Mouse (Mus musculus): ENCODE data around the gene Ppp1r10. TPM values are rescaled to one million over a fixed set of nuclear protein-coding genes. Genes with fewer than 3 reads are reported as not detected.

Gene Ppp1r10
- total and polyA plus RNA-seq, 3 experiments, result 14.5 to 70.3 (median 31.6) TPM

- Histone ChIP-seq H3K4me1 (ENCODE audit: control insufficient read depth in 1 of 2, insufficient read depth in 2 of 2) (peaks cover 3 to 20% of the 10 kb centered on the region in 2 experiments; a peak in 3 of 4 replicates), H3K36me3 (replicated peaks in 1 of 2; ENCODE audit: control insufficient read depth in 1 of 2, insufficient read depth in 1 of 2, low read length in 1 of 2) (peaks cover 26 to 49% of the 10 kb centered on the region in 2 experiments), H3K4me3 (replicated peaks in 1 of 3; ENCODE audit: low read depth in 2 of 3, low read length in 2 of 3, poor library complexity in 1 of 3) (peak within 1 kb of the TSS; percentile 77 to 96 (median 93)), H3K27me3 (replicated peaks) (no peaks in the 10 kb centered on the region), H3K79me2 (replicated peaks; ENCODE audit: control insufficient read depth, extremely low read depth, insufficient read depth, poor library complexity, severe bottlenecking) (peaks cover 25% of the 10 kb centered on the region), H3K4me2 (ENCODE audit: insufficient read depth, low read depth, poor library complexity, severe bottlenecking) (peak within 1 kb of the TSS; percentile 65), H3K9ac (ENCODE audit: insufficient read depth, low read depth) (peak within 1 kb of the TSS; percentile 83), H3K9me3 (replicated peaks; ENCODE audit: low read length) (no peaks in the 10 kb centered on the region), H3K27ac (ENCODE audit: insufficient read depth, low read depth) (peak within 1 kb of the TSS; percentile 96)
- in situ Hi-C loops (cut with MboI; ENCODE audit: low pct_ligation_motif_present, low pct_unique_long_range_greater_than_20kb, low sequenced_read_pairs) (no loop called here), dilution Hi-C loops (cut with MboI; ENCODE audit: extremely low pct_ligation_motif_present, extremely low pct_unique_long_range_greater_than_20kb, low sequenced_read_pairs) (no loop called here)
- TF ChIP-seq CHD1 (IDR thresholded peaks at IDR 0.05; ENCODE audit: low read depth, low read length) (no peak), UBTF (IDR thresholded peaks at IDR 0.05; ENCODE audit: low read depth, low read length) (0 out of 2 replicates have a peak, but pooled peaks have one; percentile 34), USF2 (conservative IDR thresholded peaks at IDR 0.05; ENCODE audit: low read depth, low read length) (no peak), IRF4 (IDR thresholded peaks at IDR 0.05; ENCODE audit: low read depth, low read length) (peak; percentile 13; the same call in 1 of the 2 replicates), CTCF (conservative IDR thresholded peaks at IDR 0.05 in 1 of 2, IDR thresholded peaks at IDR 0.05 in 1 of 2; ENCODE audit: low read depth in 2 of 2, low read length in 2 of 2) (no peak), MEF2A (IDR thresholded peaks at IDR 0.05; ENCODE audit: borderline replicate concordance, low read depth, low read length) (no peak), POLR2A (IDR thresholded peaks at IDR 0.05; ENCODE audit: low read depth, low read length) (peak; percentile 38; the same call in 1 of the 2 replicates), JUN (IDR thresholded peaks at IDR 0.05; ENCODE audit: insufficient read depth, low read depth, low read length) (no peak), CHD2 (IDR thresholded peaks at IDR 0.05; ENCODE audit: low read length) (0 out of 2 replicates have a peak, but pooled peaks have one; percentile 10), ETS1 (conservative IDR thresholded peaks at IDR 0.05; ENCODE audit: low read depth, low read length) (no peak), MXI1 (IDR thresholded peaks at IDR 0.05; ENCODE audit: low read depth, low read length) (peak; percentile 94), USF1 (IDR thresholded peaks at IDR 0.05; ENCODE audit: low read depth, low read length) (no peak), HCFC1 (IDR thresholded peaks at IDR 0.05; ENCODE audit: low read depth, low read length) (peak; percentile 79), RAD21 (IDR thresholded peaks at IDR 0.05; ENCODE audit: low read depth, low read length) (no peak), SIN3A (IDR thresholded peaks at IDR 0.05; ENCODE audit: low read length) (peak; percentile 68; the same call in 1 of the 2 replicates), NRF1 (IDR thresholded peaks at IDR 0.05; ENCODE audit: low read depth, low read length) (peak; percentile 34), TCF12 (IDR thresholded peaks at IDR 0.05; ENCODE audit: low read depth, low read length) (peak; percentile 51; the same call in 1 of the 2 replicates), BHLHE40 (IDR thresholded peaks at IDR 0.05; ENCODE audit: low read depth, low read length) (peak; percentile 88), KAT2A (IDR thresholded peaks at IDR 0.05; ENCODE audit: insufficient replicate concordance, low read length) (no peak), NELFE (IDR thresholded peaks at IDR 0.05; ENCODE audit: low read depth, low read length) (0 out of 2 replicates have a peak, but pooled peaks have one; percentile 23), ZMIZ1 (IDR thresholded peaks at IDR 0.05; ENCODE audit: low read depth, low read length) (no peak)
- peak; percentile 95 for DNase-seq (ENCODE audit: extremely low read depth)
These were observed 63.4 kb downstream of the Ppp1r10 start, which contains the start of the genes Gnl1 and Prr3 for GRCm38 (mm10) chr17:35979401-35980362. Gene Gnl1 (plus strand): TSS chr17:35979851. Gene Prr3 (minus strand): TSS chr17:35980236.

Measured in CH12.LX (cell line).